Mouse (Mus musculus): Measurements from ENCODE around the gene BC048507.
"Not testable (repeated sequence)": the region's sequence is repeated elsewhere in the genome, so short reads cannot be mapped to it uniquely, and the experiment has no call there.

BC048507 gene

GRCm38 (mm10) chr13:67863026-67863425 is at the start of gene BC048507:
BC048507 (plus strand) TSS chr13:67863326.
- no peak for DNase-seq (ENCODE audit: low spot score in 2 of 2)

GRCm38 (mm10) chr13:67813710-67814660 is 49.1 kb upstream of the BC048507 start, which contains the start of gene Zfp273:
Zfp273 (plus strand) TSS chr13:67813740.
- peak; percentile 61 to 66 for DNase-seq (ENCODE audit: low spot score in 2 of 2)

GRCm38 (mm10) chr13:67818636-67819035 is 44.5 kb upstream of the BC048507 start:
- DNase-seq (ENCODE audit: low spot score in 2 of 2), result no peak

- DNase-seq (ENCODE audit: low spot score in 2 of 2), result peak; percentile 46 to 48
These were observed 32.2 kb upstream of the BC048507 start, which contains the start of gene Gm10037 for GRCm38 (mm10) chr13:67830911-67831336. Gm10037 (plus strand) TSS chr13:67831106.

GRCm38 (mm10) chr13:67833137-67833536 is 30.0 kb upstream of the BC048507 start:
- DNase-seq (ENCODE audit: low spot score in 2 of 2), result not testable (repeated sequence)

GRCm38 (mm10) chr13:67843775-67844118 is 19.4 kb upstream of the BC048507 start:
- DNase-seq (ENCODE audit: low spot score in 2 of 2), result no peak

- peak; percentile 7 to 29 for DNase-seq (ENCODE audit: low spot score in 2 of 2)
These were observed 18.8 kb upstream of the BC048507 start for GRCm38 (mm10) chr13:67844119-67844852.

GRCm38 (mm10) chr13:67844853-67845194 is 18.3 kb upstream of the BC048507 start:
- no peak for DNase-seq (ENCODE audit: low spot score in 2 of 2)

- no peak for DNase-seq (ENCODE audit: low spot score in 2 of 2)
These were observed 12.8 kb upstream of the BC048507 start for GRCm38 (mm10) chr13:67850361-67850760.

GRCm38 (mm10) chr13:67853130-67853529 is 10.0 kb upstream of the BC048507 start:
- DNase-seq (ENCODE audit: low spot score in 2 of 2), result no peak

- DNase-seq (ENCODE audit: low spot score in 2 of 2), result no peak
These were observed 9.1 kb upstream of the BC048507 start for GRCm38 (mm10) chr13:67853983-67854382.

GRCm38 (mm10) chr13:67857317-67857716 is 5.8 kb upstream of the BC048507 start:
- no peak for DNase-seq (ENCODE audit: low spot score in 2 of 2)

GRCm38 (mm10) chr13:67862508-67862907 is 618 bp upstream of the BC048507 start:
- no peak for DNase-seq (ENCODE audit: low spot score in 2 of 2)

GRCm38 (mm10) chr13:67864764-67865350 is 1.7 kb downstream of the BC048507 start:
- no peak for DNase-seq (ENCODE audit: low spot score in 2 of 2)

- no peak for DNase-seq (ENCODE audit: low spot score in 2 of 2)
These were observed 4.8 kb downstream of the BC048507 start for GRCm38 (mm10) chr13:67867899-67868298.

GRCm38 (mm10) chr13:67876049-67876698 is 13.0 kb downstream of the BC048507 start:
- not testable (repeated sequence) for DNase-seq (ENCODE audit: low spot score in 2 of 2)

- DNase-seq (ENCODE audit: low spot score in 2 of 2), result no peak
These were observed 13.7 kb downstream of the BC048507 start for GRCm38 (mm10) chr13:67876699-67877254.

- no peak for DNase-seq (ENCODE audit: low spot score in 2 of 2)
These were observed 20.8 kb downstream of the BC048507 start for GRCm38 (mm10) chr13:67883966-67884365.

GRCm38 (mm10) chr13:67909759-67910158 is 46.6 kb downstream of the BC048507 start:
- DNase-seq (ENCODE audit: low spot score in 2 of 2), result no peak
